Mouse (Mus musculus): ENCODE measurements around the gene Mov10. TPM values are rescaled to one million over a fixed set of nuclear protein-coding genes. Genes with fewer than 3 reads are reported as not detected.
A peak's percentile ranks its signal among the peaks of the same experiment; 100 is the strongest.
"Not testable (repeated sequence)": the region's sequence is repeated elsewhere in the genome, so short reads cannot be mapped to it uniquely, and the experiment has no call there.

The Mov10 gene
- total RNA-seq (2014; rRNA removed) (9.3 and 12.4 TPM in 2 replicates), polyA plus RNA-seq (2012; rRNA removed) (11.6 and 15.9 TPM in 2 replicates)

DNA sequence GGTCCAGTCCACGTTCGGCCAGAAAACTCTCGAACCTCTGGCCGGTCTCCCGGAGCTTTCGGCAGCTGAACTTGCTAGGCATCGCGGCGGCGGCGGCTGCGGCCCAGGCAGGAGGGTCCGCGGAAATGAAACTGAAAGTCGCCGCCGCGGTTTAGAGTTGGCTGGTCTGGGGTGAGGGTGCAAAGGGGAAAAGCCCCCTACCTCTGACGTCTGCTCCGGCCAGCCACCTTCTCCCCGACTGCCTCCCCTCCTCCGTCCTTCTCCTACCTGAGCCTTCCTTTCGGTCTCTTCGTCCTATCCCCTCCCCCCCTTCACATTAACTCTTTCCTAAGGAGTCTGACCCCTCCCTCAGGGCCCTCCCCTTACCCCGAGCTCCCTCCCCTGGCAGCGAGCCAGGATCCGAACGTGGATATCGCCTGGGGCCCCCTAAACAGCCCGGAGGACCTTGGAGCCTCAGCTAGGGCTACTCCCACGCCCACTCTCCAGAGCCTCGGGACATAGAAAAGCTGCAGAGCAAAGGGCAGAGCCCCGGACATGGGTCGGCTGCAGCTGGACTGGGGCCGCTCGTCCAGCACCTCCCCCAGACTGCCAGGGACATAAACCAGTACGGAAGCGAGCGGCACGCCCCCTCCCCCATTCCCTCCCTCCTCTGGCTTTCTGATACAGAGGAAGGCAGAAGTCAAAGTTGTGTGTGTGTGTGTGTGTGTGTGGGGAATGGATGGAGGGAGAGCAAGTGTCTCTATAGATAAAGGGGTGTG is at the start of gene Mov10:
Mov10 (minus strand) TSS at position 573 of the 758 bp plus-strand sequence.
- Histone ChIP-seq H3K27me3 (ENCODE audit: control insufficient read depth, insufficient read depth, low read length) (no peaks in the 10 kb centered on the region), H3K9ac (ENCODE audit: low read depth, low read length) (peak within 1 kb of the TSS; percentile 92), H3K36me3 (ENCODE audit: control insufficient read depth, insufficient read depth, low read length) (peaks cover 6% of the 10 kb centered on the region), H3K4me1 (ENCODE audit: control insufficient read depth, insufficient read depth, low read length) (peaks cover 8% of the 10 kb centered on the region; the same call in 1 of the 2 replicates), H3K4me3 (ENCODE audit: insufficient read depth, low read depth, low read length) (peak within 1 kb of the TSS; percentile 94), H3K79me2 (ENCODE audit: control insufficient read depth, insufficient read depth, low read length) (peaks cover 8% of the 10 kb centered on the region; the same call in 1 of the 2 replicates), H3K27ac (replicated peaks; ENCODE audit: insufficient read depth, low read depth, low read length) (peak within 1 kb of the TSS; percentile 74)
- DNase-seq (ENCODE audit: extremely low read depth, low read depth, low spot score), result peak; percentile 73
- TF ChIP-seq CTCF (IDR thresholded peaks at IDR 0.05; ENCODE audit: low read depth, low read length), result no peak
- 0 out of 2 replicates have a peak, but pooled peaks have one; percentile 17 for TF ChIP-seq POLR2A (IDR thresholded peaks at IDR 0.05; ENCODE audit: extremely low read depth, insufficient read depth, low read length)
- WGBS, result under 1% methylated on average over 40 of the region's 40 CpGs

DNA sequence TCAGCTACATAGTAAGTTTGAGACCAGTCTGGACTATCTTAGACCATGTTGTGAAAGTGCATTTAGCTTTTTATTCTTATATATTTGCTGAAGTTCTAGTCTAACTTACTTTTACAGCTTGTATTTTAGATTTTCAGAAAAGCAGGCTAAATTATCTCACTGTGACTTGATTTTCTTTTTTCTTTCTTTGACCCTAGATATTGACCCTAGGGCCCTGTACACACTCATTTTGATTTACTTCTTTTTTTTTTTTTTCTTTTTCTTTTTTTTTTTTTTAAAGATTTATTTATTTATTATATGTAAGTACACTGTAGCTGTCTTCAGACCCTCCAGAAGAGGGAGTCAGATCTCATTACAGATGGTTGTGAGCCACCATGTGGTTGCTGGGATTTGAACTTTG is 48.3 kb upstream of the Mov10 start:
- not testable (repeated sequence) for DNase-seq (ENCODE audit: extremely low read depth, low read depth, low spot score)

DNA sequence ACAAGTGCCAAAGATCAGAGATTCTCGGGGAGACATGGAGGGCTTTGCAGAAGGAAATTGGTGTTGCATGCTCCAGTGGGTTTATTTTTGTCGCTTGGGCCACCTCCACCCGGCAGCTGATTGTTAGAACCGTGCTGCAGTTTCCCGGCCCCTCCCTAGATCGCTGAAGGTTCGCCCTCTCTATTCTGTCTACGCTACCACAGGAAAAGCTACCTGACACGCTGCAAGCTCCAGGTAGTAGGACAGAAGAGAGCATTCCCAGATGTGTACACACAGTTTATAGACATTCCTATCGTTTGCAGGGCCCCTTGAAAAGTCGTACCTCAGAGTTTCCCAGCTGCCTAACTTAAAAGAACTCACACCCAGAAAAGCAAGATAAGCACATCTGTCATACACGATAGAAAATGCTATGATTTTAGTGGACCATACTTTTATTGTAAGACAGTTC is 47.0 kb upstream of the Mov10 start:
- Histone ChIP-seq H3K79me2 (ENCODE audit: control insufficient read depth, insufficient read depth, low read length) (peaks cover 9% of the 10 kb centered on the region; the same call in 1 of the 2 replicates), H3K4me3 (ENCODE audit: insufficient read depth, low read depth, low read length) (peak overlapping the region; percentile 84), H3K27me3 (ENCODE audit: control insufficient read depth, insufficient read depth, low read length) (no peaks in the 10 kb centered on the region), H3K9ac (ENCODE audit: low read depth, low read length) (peak overlapping the region; percentile 87), H3K36me3 (ENCODE audit: control insufficient read depth, insufficient read depth, low read length) (peaks cover 9% of the 10 kb centered on the region; the same call in 1 of the 2 replicates), H3K27ac (replicated peaks; ENCODE audit: insufficient read depth, low read depth, low read length) (peak overlapping the region; percentile 88), H3K4me1 (ENCODE audit: control insufficient read depth, insufficient read depth, low read length) (peaks cover 5% of the 10 kb centered on the region; the same call in 1 of the 2 replicates)
- no peak for DNase-seq (ENCODE audit: extremely low read depth, low read depth, low spot score)
- WGBS, result under 1% methylated on average over 12 of the region's 12 CpGs
- TF ChIP-seq CTCF (IDR thresholded peaks at IDR 0.05; ENCODE audit: low read depth, low read length) (no peak), POLR2A (IDR thresholded peaks at IDR 0.05; ENCODE audit: extremely low read depth, insufficient read depth, low read length) (no peak)

More for the DNA sequence above, 48.3 kb upstream of the Mov10 start:
- H3K4me1 ChIP-seq (ENCODE audit: control insufficient read depth, insufficient read depth, low read length); H3K27me3 ChIP-seq (ENCODE audit: control insufficient read depth, insufficient read depth, low read length); H3K4me3 ChIP-seq (ENCODE audit: insufficient read depth, low read depth, low read length); H3K79me2 ChIP-seq (ENCODE audit: control insufficient read depth, insufficient read depth, low read length); H3K9ac ChIP-seq (ENCODE audit: low read depth, low read length); H3K27ac ChIP-seq (replicated peaks; ENCODE audit: insufficient read depth, low read depth, low read length): not testable (repeated sequence)
- peaks cover 17% of the 10 kb centered on the region; the same call in 1 of the 2 replicates for H3K36me3 ChIP-seq (ENCODE audit: control insufficient read depth, insufficient read depth, low read length)

DNA sequence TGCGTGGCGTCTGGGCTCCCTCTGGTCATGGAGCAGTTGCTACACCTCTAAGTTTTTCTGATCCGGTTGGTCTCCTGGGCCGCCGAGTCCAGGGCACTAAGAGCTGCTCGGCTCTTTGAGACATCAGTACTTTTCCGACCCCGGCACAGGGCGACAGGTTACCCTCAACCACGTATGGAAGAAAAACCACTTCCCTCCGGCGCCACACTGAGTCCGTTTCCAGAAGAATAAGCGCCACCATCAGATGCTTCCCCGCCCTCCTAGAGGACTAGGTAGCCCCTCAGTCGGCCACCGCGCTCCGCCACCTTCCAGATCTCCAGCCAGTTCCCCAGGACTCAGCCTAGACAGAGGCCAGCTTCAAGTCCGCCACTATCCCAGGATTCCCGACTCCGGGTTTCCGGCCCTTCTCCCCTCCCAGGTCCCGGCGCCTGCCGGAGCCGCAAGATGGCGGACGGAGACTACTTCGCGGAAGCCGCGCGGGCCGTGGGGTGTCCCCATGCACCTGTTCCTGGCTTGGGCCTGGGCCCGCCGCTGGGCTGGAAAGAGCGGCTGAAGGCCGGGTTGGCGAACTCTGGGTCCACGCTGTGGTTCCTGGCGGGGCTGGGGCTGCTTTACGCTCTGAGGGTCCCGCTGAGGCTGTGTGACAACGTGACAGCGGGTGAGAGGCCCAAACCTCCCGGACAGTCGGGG is 46.4 kb upstream of the Mov10 start:
- peak overlapping the region; percentile 88 for H3K27ac ChIP-seq (replicated peaks; ENCODE audit: insufficient read depth, low read depth, low read length)
- DNase-seq (ENCODE audit: extremely low read depth, low read depth, low spot score), result peak; percentile 85
- peak overlapping the region; percentile 87 for H3K9ac ChIP-seq (ENCODE audit: low read depth, low read length)
- peak overlapping the region; percentile 84 for H3K4me3 ChIP-seq (ENCODE audit: insufficient read depth, low read depth, low read length)
- H3K4me1 ChIP-seq (ENCODE audit: control insufficient read depth, insufficient read depth, low read length), result peaks cover 5% of the 10 kb centered on the region; the same call in 1 of the 2 replicates
- under 1% methylated on average over 48 of the region's 48 CpGs for WGBS
- H3K27me3 ChIP-seq (ENCODE audit: control insufficient read depth, insufficient read depth, low read length), result no peaks in the 10 kb centered on the region
- no peak for TF ChIP-seq CTCF (IDR thresholded peaks at IDR 0.05; ENCODE audit: low read depth, low read length)
- peak; percentile 72; the same call in 1 of the 2 replicates for TF ChIP-seq POLR2A (IDR thresholded peaks at IDR 0.05; ENCODE audit: extremely low read depth, insufficient read depth, low read length)
- peaks cover 5% of the 10 kb centered on the region for H3K36me3 ChIP-seq (ENCODE audit: control insufficient read depth, insufficient read depth, low read length)
- peaks cover 10% of the 10 kb centered on the region; the same call in 1 of the 2 replicates for H3K79me2 ChIP-seq (ENCODE audit: control insufficient read depth, insufficient read depth, low read length)

DNA sequence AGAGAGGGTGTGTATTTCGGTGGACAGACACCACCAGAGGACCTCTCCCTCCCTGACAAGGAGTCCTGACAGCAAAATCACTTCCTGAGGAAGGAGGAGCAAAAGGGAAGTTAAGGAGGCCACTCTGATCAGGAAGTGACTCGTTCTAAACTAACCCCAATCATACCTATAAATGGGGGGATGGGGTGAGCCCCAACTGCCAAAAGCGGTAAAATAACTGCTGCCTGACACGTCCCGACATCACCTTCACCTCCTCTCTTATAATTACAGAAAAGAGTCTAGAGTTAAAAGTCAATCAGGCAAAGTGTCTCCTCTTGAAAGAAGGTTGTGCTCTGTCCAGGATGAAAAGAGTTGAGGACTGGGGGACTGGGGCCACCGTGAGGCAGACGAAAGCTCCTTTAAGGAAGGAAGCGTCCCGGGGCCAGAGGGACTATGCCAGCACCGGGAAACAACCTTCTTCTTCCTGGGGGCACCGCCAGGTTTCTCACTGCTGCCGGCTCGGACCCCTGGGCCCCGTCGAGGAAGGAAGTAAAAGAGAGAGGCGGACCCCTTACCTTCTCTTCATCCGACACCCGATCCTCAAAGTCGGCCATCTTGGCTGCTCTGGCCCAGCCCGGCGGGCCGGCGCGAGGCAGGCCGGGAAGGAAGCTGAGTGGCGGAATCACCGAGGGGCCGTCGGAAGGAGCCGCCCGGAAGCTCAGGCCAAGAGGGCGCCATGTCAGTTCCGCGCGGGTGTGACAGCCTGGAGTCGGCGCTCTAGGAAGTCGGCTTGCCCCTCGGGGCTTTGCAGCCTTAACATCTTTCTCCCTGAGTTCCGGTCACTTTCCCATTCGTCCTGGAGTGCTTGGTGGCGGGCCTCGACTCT is 45.7 kb upstream of the Mov10 start, which contains the start of the genes St7l and Capza1:
St7l (plus strand) TSS at position 220 of the 865 bp plus-strand sequence.
Capza1 (minus strand) TSS at position 720 of the 865 bp plus-strand sequence.
- peaks cover 4% of the 10 kb centered on the region for H3K36me3 ChIP-seq (ENCODE audit: control insufficient read depth, insufficient read depth, low read length)
- peaks cover 5% of the 10 kb centered on the region; the same call in 1 of the 2 replicates for H3K4me1 ChIP-seq (ENCODE audit: control insufficient read depth, insufficient read depth, low read length)
- DNase-seq (ENCODE audit: extremely low read depth, low read depth, low spot score), result peak; percentile 77
- peak within 1 kb of the TSS; percentile 87 for H3K9ac ChIP-seq (ENCODE audit: low read depth, low read length)
- H3K79me2 ChIP-seq (ENCODE audit: control insufficient read depth, insufficient read depth, low read length), result peaks cover 15% of the 10 kb centered on the region; the same call in 1 of the 2 replicates
- H3K4me3 ChIP-seq (ENCODE audit: insufficient read depth, low read depth, low read length), result peak within 1 kb of the TSS; percentile 84
- WGBS, result under 1% methylated on average over 43 of the region's 43 CpGs
- peak within 1 kb of the TSS; percentile 88 for H3K27ac ChIP-seq (replicated peaks; ENCODE audit: insufficient read depth, low read depth, low read length)
- H3K27me3 ChIP-seq (ENCODE audit: control insufficient read depth, insufficient read depth, low read length), result no peaks in the 10 kb centered on the region
- peak; percentile 5; the same call in 1 of the 2 replicates for TF ChIP-seq CTCF (IDR thresholded peaks at IDR 0.05; ENCODE audit: low read depth, low read length)
- TF ChIP-seq POLR2A (IDR thresholded peaks at IDR 0.05; ENCODE audit: extremely low read depth, insufficient read depth, low read length), result peak; percentile 83
